ENCODE assay signal across 9 mouse cellular contexts in the genomic region with DNA sequence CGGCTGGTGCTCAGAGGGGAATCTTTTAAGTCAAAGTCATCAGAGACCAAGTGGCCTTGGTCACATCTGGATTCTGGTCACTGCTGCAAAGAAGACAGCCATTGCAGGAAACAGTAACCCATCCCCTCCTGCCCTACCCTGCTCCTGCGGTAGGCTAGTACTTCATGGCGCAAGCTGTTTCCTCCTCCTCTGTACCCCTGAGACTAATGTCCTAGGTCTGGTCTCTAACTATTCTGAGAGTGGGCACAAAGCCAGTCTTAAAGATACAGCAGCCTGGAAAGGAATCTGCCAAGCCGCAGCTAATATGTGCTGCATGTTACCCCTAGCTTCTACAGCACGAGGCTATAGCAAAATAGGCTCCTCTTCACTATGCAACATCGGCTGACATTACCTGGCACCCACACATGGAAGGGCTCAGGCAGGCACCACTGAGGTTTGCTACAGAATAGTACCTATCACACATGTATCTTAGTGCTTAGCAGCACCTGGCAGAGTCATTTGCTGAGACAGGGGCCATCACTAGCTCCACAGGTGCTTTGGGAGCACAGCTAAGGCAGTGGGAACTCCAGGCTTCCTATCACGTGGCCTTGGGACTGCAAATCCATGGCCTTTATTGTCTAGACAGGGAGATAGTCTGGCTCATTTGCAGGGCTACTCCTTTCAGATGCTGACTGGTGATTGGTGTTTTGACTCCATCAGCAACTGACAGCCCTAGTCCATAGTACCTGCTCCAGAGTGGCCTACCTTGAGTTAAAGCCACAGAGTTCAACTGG. TPM values are rescaled to one million over a fixed set of nuclear protein-coding genes. Genes with fewer than 3 reads are reported as not detected.
A peak's percentile ranks its signal among the peaks of the same experiment; 100 is the strongest.
DNase-seq lines count a peak whose midpoint lies in the region; ATAC-seq lines count a peak whose summit lies in the region.
"Had no signal": no experiment of that assay in that cellular context is flagged by ENCODE, and none has a peak within 500 bp of the region (broad histone marks: within the 10 kb centered on the region; RNA-seq: fewer than 3 reads in every experiment).

No protein-coding gene starts in this region.

- H3K4me2 ChIP-seq in neural tube, embryonic 12.5 days (replicated peaks), result no peak overlapping the region
- no peak overlapping the region for H3K4me2 ChIP-seq in neural tube, embryonic 15.5 days
- peak overlapping the region; percentile 43 for H3K4me2 ChIP-seq in heart, embryonic 16.5 days (ENCODE audit: low read depth, low read length)
- H3K4me2 ChIP-seq: limb, embryonic 15.5 days had no signal

- DNase-seq in gastrocnemius, adult 18-20 months (ENCODE audit: low spot score), result peak; percentile 64
- no peak for DNase-seq in gastrocnemius, postnatal 36 days
- no peak for DNase-seq in left cerebral cortex, adult 8-10 months (ENCODE audit: low spot score in 2 of 2)
- no peak for DNase-seq in retina, postnatal 1 day

- H3K27ac ChIP-seq in neural tube, embryonic 12.5 days, result no peak overlapping the region
- H3K27ac ChIP-seq in neural tube, embryonic 15.5 days (replicated peaks), result no peak overlapping the region
- H3K27ac ChIP-seq in heart, embryonic 16.5 days (ENCODE audit: low read length), result peak overlapping the region; percentile 36; the same call in 1 of the 2 replicates

- 76% methylated on average over 7 of the region's 7 CpGs for WGBS in neural tube, embryonic 12.5 days
- WGBS in neural tube, embryonic 15.5 days, result 68% methylated on average over 7 of the region's 7 CpGs
- 35% methylated on average over 7 of the region's 7 CpGs for whole genome bisulfite sequencing in heart, embryonic 16.5 days

- H3K27me3 ChIP-seq in neural tube, embryonic 12.5 days (replicated peaks), result no peaks in the 10 kb centered on the region
- no peaks in the 10 kb centered on the region for H3K27me3 ChIP-seq in neural tube, embryonic 15.5 days (replicated peaks)
- H3K27me3 ChIP-seq in heart, embryonic 16.5 days (ENCODE audit: control insufficient read depth, insufficient read depth, low read length), result no peaks in the 10 kb centered on the region
- H3K27me3 ChIP-seq: limb, embryonic 15.5 days had no signal

- intact Hi-C loops in gastrocnemius, postnatal 36 days (cut with DNase I), result no loop called here

- no peaks in the 10 kb centered on the region for H3K36me3 ChIP-seq in neural tube, embryonic 12.5 days
- no peaks in the 10 kb centered on the region for H3K36me3 ChIP-seq in neural tube, embryonic 15.5 days
- no peaks in the 10 kb centered on the region for H3K36me3 ChIP-seq in heart, embryonic 16.5 days (ENCODE audit: control insufficient read depth, insufficient read depth)
- H3K36me3 ChIP-seq: limb, embryonic 15.5 days had no signal

- H3K9me3 ChIP-seq in neural tube, embryonic 12.5 days, result no peaks in the 10 kb centered on the region
- no peaks in the 10 kb centered on the region for H3K9me3 ChIP-seq in neural tube, embryonic 15.5 days (replicated peaks)
- no peaks in the 10 kb centered on the region for H3K9me3 ChIP-seq in heart, embryonic 16.5 days (replicated peaks; ENCODE audit: control insufficient read depth, low read length)
- H3K9me3 ChIP-seq: limb, embryonic 15.5 days had no signal

- no peak overlapping the region for H3K4me3 ChIP-seq in neural tube, embryonic 12.5 days
- no peak overlapping the region for H3K4me3 ChIP-seq in neural tube, embryonic 15.5 days (replicated peaks)
- H3K4me3 ChIP-seq in heart, embryonic 16.5 days (ENCODE audit: low read length), result no peak overlapping the region
- H3K4me3 ChIP-seq: limb, embryonic 15.5 days had no signal

- 0 out of 2 replicates have a peak, but pooled peaks have one; percentile 37 for ATAC-seq in neural tube, embryonic 12.5 days (ENCODE audit: low FRiP score, low read depth)
- no peak for ATAC-seq in neural tube, embryonic 15.5 days (ENCODE audit: low FRiP score)
- ATAC-seq in heart, embryonic 16.5 days (replicated peaks; ENCODE audit: extremely low read depth, insufficient read depth, low FRiP score), result peak; percentile 72
- peak; percentile 38; the same call in 1 of the 2 replicates for ATAC-seq in megakaryocyte-erythroid progenitor cell, adult 5-6 weeks (replicated peaks; ENCODE audit: low FRiP score, low TSS enrichment, poor library complexity, severe bottlenecking)

- peaks cover 2% of the 10 kb centered on the region; the same call in 1 of the 2 replicates for H3K4me1 ChIP-seq in neural tube, embryonic 12.5 days
- peaks cover 14% of the 10 kb centered on the region for H3K4me1 ChIP-seq in neural tube, embryonic 15.5 days
- H3K4me1 ChIP-seq in heart, embryonic 16.5 days (ENCODE audit: control insufficient read depth, insufficient read depth, low read length), result peaks cover 27% of the 10 kb centered on the region

- no peak overlapping the region for H3K9ac ChIP-seq in neural tube, embryonic 12.5 days
- H3K9ac ChIP-seq in neural tube, embryonic 15.5 days (replicated peaks), result no peak overlapping the region
- no peak overlapping the region; the same call in 1 of the 2 replicates for H3K9ac ChIP-seq in heart, embryonic 16.5 days (ENCODE audit: low read length)
- H3K9ac ChIP-seq: limb, embryonic 15.5 days had no signal

RNA-seq across cellular contexts. Expression of a gene that starts 13.7 kb away (rescaled TPM):
- 1 to 10 TPM; 5.0 to 6.5 TPM for total RNA-seq in gastrocnemius, adult 18-20 months (2021)
- total RNA-seq in gastrocnemius, postnatal 36 days (2021), result 1 to 10 TPM; 5.1 to 6.2 TPM
- polyA plus RNA-seq in neural tube, embryonic 12.5 days (2016; fragmentation: Nextera tagmentation; extraction: Ambion mirVana), result 13.5 and 14.7 TPM in 2 replicates
- 21.4 and 23.1 TPM in 2 replicates for polyA plus RNA-seq in neural tube, embryonic 15.5 days (2015; fragmentation: Nextera tagmentation; extraction: Ambion mirVana)
- 8.7 and 11.4 TPM in 2 replicates for polyA plus RNA-seq in heart, embryonic 16.5 days (2015; fragmentation: Nextera tagmentation; extraction: Ambion mirVana)
- total RNA-seq in megakaryocyte-erythroid progenitor cell, adult 5-6 weeks (2014; fragmentation: Nextera tagmentation), result 19.2 and 23.8 TPM in 2 replicates
- 12.5 and 17.5 TPM in 2 replicates for total RNA-seq in megakaryocyte-erythroid progenitor cell, adult 5-6 weeks (2017)
- 10 to 100 TPM; 19.2 to 26.4 (median 23.9) TPM for total RNA-seq in left cerebral cortex, adult 8-10 months (2022)
